Mouse (Mus musculus): Measurements from ENCODE around the gene Grik3. TPM values are rescaled to one million over a fixed set of nuclear protein-coding genes. Genes with fewer than 3 reads are reported as not detected.

Grik3 gene
- polyA plus RNA-seq, 1 experiment from 2014 or later = 3.3 TPM

DNA sequence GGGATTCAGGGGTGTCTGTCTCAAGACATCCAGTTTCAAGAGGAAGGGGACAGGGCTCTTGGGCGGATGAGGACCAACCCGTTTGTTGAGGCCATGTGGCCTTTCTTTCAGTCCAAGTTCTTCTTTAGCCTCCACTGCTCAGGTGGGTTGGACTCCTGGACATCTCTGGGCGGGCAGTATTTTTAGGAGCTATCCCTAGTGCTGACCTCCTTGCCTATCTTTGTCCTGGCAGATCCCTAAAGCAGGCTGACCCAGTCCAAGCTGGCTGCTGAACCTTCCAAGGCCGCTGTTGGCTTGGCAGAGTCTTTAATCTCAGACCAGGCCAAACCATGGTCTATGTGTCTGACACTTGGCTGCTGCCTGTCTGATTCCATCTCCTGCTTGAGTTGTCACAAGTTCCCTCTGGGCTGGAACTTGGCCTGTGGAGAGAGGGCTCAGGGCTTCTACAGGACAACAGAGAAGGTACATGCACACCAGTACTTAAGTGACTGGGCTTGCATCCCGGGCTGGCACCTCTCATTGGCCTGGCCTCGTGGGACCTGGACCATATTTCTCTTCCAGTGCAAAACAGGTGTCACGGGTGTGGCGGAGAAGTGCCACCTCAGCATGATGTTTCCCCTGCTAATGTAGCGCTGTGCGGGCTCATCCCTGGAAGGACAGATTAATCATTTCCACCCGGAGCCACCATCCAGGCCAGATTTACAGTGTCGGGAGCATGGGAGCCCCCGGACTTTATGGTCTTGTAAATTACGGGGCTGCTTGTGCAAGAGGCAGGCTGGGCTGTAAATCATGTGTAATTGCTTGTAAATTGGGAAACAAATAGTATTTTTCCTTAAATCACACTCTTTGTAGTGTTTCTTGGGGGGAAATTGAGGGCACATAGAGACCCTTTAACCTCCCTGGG lies 66.2 kb downstream of the Grik3 start:
- Histone ChIP-seq H3K4me1 (peaks cover 32% of the 10 kb centered on the region; the same call in 1 of the 2 replicates), H3K27ac (no peak overlapping the region), H3K4me3 (no peak overlapping the region), H3K27me3 (replicated peaks) (no peaks in the 10 kb centered on the region), H3K9me3 (no peaks in the 10 kb centered on the region), H3K36me3 (no peaks in the 10 kb centered on the region), H3K4me2 (replicated peaks) (no peak overlapping the region), H3K9ac (no peak overlapping the region)
- WGBS = 35% methylated on average over 14 of the region's 14 CpGs
- ATAC-seq (ENCODE audit: low FRiP score, low read depth) = no peak

DNA sequence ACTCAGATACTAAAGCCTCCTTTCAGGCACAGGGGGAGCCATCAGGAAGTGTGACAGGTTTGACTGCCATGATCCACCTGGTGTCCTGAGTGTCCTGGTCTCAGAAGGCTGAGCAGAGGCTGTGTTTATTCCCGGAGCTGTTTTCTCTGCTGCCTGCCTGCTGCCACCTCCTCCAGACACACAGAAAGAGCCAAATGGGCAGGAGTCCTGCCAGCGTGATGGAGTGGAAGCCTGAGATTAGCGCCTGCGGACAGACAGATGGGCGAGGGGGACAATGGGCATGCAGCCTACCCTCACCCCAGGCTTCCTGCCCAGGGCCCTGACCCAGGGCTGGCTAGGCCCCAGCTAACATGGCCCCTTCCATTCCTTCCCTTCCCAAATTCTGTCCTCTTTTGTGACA lies 69.1 kb downstream of the Grik3 start:
- no peaks in the 10 kb centered on the region for H3K9me3 ChIP-seq
- no peaks in the 10 kb centered on the region for H3K27me3 ChIP-seq (replicated peaks)
- peaks cover 46% of the 10 kb centered on the region for H3K4me1 ChIP-seq
- WGBS = 59% methylated on average over 5 of the region's 5 CpGs
- no peak overlapping the region for H3K9ac ChIP-seq
- H3K4me2 ChIP-seq (replicated peaks) = no peak overlapping the region
- no peak for ATAC-seq (ENCODE audit: low FRiP score, low read depth)
- no peak overlapping the region for H3K27ac ChIP-seq
- H3K36me3 ChIP-seq = no peaks in the 10 kb centered on the region
- H3K4me3 ChIP-seq = no peak overlapping the region

DNA sequence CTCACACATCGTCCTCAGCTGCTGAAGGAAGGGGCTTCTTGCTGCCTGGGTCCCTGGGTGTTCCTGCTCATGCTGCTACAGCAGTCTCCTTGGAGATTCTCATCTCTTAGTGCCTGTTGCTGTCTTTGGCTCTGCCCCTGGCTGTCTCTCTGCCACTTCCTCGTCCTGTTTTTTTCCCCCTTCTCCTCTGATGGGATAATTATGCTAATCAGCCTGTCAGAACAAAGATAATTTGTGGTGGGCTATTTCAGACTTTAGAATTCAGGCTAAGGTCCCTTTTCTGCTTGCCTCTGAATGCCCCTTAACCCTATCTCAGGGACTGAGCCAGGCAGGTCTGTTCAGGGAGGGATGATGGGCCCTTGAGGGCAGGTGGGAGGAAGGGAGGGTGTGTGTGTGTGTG lies 70.3 kb downstream of the Grik3 start:
- 11% methylated on average over 2 of the region's 2 CpGs for WGBS
- ATAC-seq (ENCODE audit: low FRiP score, low read depth) = no peak
- H3K36me3 ChIP-seq = no peaks in the 10 kb centered on the region
- no peaks in the 10 kb centered on the region for H3K27me3 ChIP-seq (replicated peaks)
- no peak overlapping the region for H3K9ac ChIP-seq
- H3K4me2 ChIP-seq (replicated peaks) = no peak overlapping the region
- peaks cover 48% of the 10 kb centered on the region for H3K4me1 ChIP-seq
- no peaks in the 10 kb centered on the region for H3K9me3 ChIP-seq
- H3K27ac ChIP-seq = no peak overlapping the region
- no peak overlapping the region for H3K4me3 ChIP-seq

DNA sequence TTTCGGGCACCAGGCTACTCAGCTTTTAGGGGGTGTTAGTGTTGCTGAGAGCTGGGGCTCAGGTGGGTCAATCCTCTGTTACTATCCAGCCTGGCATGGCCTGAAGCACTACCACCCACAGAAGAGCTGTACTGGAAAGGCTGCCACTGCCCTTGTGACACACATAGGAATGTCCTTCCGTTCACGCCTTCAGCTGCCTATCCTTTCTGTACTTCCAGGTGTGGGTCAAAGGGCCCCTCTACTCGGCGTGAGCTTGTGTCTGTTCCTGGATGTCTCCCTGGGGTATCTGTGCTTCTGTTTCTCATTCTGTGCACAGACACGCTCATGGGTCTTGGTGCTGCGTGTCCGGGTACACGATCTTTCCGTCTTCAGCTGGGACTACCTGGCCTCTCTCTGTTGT lies 73.1 kb downstream of the Grik3 start:
- Histone ChIP-seq H3K36me3 (no peaks in the 10 kb centered on the region), H3K4me1 (peaks cover 40% of the 10 kb centered on the region), H3K4me2 (replicated peaks) (no peak overlapping the region), H3K4me3 (no peak overlapping the region), H3K9ac (no peak overlapping the region), H3K9me3 (no peaks in the 10 kb centered on the region), H3K27ac (no peak overlapping the region), H3K27me3 (replicated peaks) (no peaks in the 10 kb centered on the region)
- 83% methylated on average over 10 of the region's 10 CpGs for WGBS
- no peak for ATAC-seq (ENCODE audit: low FRiP score, low read depth)

DNA sequence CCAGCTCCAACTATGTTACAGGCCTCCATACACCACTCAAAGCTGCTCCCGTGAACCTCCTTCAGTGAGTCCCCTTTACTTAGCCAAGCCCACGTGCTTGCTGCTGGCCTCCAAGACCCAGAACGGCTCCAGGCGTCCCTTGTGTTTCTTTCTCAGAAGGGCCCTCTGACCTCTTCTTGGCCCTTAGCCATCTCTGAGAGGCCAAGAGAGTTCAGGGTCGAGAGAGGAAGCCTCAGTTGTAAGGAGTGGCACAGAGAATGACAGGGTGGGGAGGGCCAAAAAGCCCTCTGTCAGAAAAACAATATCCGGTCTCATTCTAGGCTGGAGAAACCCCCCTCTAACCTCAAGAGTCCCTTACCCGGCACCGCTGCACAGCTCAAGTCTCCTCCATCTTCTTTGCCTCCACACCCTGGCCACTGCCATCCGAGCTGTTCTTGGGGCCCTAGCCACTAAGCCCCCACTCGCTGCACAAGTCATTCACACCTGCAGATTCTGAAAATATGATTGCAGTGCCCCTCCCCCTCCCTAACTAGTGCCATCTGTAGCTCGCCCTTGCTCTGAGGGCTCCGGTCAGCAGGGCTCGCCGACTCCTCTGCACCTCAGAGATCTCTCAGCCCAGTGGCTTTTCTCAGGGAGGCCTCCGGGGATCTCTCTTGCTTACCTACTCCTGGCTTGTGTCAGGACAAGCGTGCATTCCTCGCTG lies 73.7 kb downstream of the Grik3 start:
- H3K9me3 ChIP-seq = no peaks in the 10 kb centered on the region
- H3K27ac ChIP-seq = no peak overlapping the region
- H3K9ac ChIP-seq = no peak overlapping the region
- peaks cover 40% of the 10 kb centered on the region for H3K4me1 ChIP-seq
- WGBS = 54% methylated on average over 17 of the region's 17 CpGs
- no peaks in the 10 kb centered on the region for H3K36me3 ChIP-seq
- H3K27me3 ChIP-seq (replicated peaks) = no peaks in the 10 kb centered on the region
- ATAC-seq (ENCODE audit: low FRiP score, low read depth) = no peak
- no peak overlapping the region for H3K4me3 ChIP-seq
- no peak overlapping the region for H3K4me2 ChIP-seq (replicated peaks)

DNA sequence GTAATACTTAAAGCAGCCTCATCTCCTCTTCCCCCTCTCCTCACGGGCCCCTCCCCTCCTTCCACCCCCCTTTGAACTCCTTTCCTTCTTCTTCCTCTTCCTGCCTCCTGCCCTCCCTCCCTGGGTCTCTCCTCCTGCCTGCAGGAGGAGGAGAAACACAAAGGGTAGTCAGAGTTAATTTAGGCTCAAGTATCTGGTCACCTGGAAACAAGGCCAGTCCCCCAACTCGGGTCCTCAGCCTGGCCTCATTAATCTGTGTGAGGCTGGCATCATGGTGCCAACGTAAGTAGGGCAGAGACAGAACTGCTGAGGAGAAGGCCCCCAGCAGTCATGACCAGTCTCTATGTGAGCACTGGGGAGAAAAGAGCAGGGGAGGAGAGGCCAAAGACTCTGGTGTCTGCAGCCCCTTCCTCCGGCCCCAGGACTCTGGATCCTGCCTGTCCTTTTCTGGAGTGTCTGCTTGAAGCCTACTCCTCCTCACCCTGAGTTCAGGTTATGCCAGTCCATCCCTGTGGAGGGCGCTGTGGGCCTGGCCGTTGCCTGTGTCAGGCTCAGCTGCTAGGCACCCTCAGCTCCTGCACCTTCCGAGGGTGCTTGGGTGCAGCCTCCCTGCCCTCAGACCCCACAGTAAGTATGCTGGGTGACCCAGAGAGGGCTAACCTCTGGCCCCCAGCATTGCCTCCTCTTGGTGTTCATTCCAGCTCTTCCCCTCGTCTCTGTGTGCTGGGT lies 75.4 kb downstream of the Grik3 start:
- H3K4me3 ChIP-seq = no peak overlapping the region
- no peak overlapping the region for H3K4me2 ChIP-seq (replicated peaks)
- 0 out of 2 replicates have a peak, but pooled peaks cover 4% of the 10 kb centered on the region for H3K27me3 ChIP-seq (replicated peaks)
- no peaks in the 10 kb centered on the region for H3K9me3 ChIP-seq
- 59% methylated on average over 7 of the region's 8 CpGs for WGBS
- H3K9ac ChIP-seq = no peak overlapping the region
- no peaks in the 10 kb centered on the region for H3K36me3 ChIP-seq
- ATAC-seq (ENCODE audit: low FRiP score, low read depth) = no peak
- H3K27ac ChIP-seq = no peak overlapping the region
- peaks cover 27% of the 10 kb centered on the region for H3K4me1 ChIP-seq

DNA sequence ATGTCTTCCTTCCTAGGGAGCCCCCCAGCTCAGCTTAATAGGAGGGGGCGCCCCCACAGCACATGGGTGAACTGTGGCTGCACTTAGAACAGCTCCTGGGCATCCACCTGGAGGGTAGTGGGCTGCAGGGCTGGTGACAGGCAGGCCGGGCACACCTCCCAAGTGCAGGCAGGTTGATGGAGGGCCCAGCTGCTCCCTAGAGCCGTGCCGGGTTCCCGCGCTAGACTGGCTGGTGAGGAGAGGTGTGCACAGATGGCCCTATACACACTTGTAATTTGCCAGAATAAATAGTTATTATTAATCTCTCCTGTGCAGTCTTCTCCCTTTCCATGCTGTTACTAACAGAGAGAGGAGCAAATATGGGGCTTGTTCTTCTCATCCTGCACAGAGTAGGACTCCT lies 77.7 kb downstream of the Grik3 start:
- Histone ChIP-seq H3K4me2 (replicated peaks) (no peak overlapping the region), H3K27me3 (replicated peaks) (0 out of 2 replicates have a peak, but pooled peaks cover 7% of the 10 kb centered on the region), H3K36me3 (no peaks in the 10 kb centered on the region), H3K4me1 (peaks cover 37% of the 10 kb centered on the region), H3K4me3 (no peak overlapping the region), H3K9ac (no peak overlapping the region), H3K27ac (no peak overlapping the region), H3K9me3 (no peaks in the 10 kb centered on the region)
- no peak for ATAC-seq (ENCODE audit: low FRiP score, low read depth)
- WGBS = 62% methylated on average over 6 of the region's 6 CpGs

DNA sequence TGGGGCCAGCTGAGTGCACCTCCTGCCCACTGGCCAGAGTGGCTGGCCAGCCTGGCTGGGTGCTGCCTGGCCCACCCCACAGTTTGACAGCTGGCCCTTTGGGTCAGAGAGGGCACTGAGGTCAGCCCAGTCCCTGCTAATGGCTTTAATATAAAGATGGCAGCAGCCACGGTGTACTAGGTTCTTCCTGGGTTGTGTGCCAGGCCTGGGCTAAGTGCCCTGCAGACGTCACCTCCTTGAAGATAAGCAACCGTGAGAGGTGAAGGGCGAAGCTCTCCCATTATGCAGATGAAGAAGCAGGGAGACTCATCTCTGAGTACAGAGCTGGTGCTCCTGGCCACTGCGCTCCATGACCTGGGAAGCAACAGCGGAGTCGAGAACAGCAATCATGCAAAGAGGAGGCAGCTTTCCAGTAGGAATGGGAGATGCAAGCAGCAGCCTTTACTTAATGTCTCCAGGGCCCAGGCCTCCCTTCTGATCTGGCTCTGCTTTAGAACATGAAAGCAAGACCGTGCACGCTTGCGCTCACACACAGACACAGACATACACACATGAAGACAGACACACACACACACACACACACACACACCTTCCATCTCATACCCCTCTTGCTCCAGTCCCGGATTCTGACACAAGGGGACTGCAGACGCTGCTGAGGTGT lies 81.3 kb downstream of the Grik3 start:
- H3K27me3 ChIP-seq (replicated peaks) = peaks cover 7% of the 10 kb centered on the region; the same call in 1 of the 2 replicates
- H3K4me1 ChIP-seq = peaks cover 14% of the 10 kb centered on the region
- H3K4me3 ChIP-seq = no peak overlapping the region
- H3K4me2 ChIP-seq (replicated peaks) = no peak overlapping the region
- no peaks in the 10 kb centered on the region for H3K36me3 ChIP-seq
- WGBS = 42% methylated on average over 12 of the region's 12 CpGs
- no peak overlapping the region for H3K9ac ChIP-seq
- H3K27ac ChIP-seq = no peak overlapping the region
- no peaks in the 10 kb centered on the region for H3K9me3 ChIP-seq
- ATAC-seq (ENCODE audit: low FRiP score, low read depth) = no peak

DNA sequence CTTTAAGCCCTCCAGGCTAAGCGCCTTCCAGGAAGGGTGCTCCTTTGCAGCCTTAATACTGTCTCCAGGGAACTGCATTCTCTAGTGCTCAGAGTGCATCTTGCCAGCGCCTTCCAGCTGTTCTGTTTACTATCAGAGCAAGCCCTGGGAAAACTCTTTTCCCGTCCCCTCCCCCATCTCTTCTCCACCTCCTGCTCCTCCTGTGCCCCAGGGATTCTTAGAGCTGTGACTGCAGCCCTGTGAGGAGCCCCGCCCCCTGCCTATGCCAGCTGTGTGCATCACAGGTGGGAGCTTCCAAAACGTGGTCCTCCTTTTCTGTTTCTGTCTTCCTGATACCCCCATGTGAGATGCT lies 81.8 kb downstream of the Grik3 start:
- H3K4me3 ChIP-seq = no peak overlapping the region
- H3K4me1 ChIP-seq = peaks cover 14% of the 10 kb centered on the region
- no peak overlapping the region for H3K4me2 ChIP-seq (replicated peaks)
- no peak for ATAC-seq (ENCODE audit: low FRiP score, low read depth)
- WGBS = 7% methylated on average over 5 of the region's 5 CpGs
- H3K9ac ChIP-seq = no peak overlapping the region
- H3K27ac ChIP-seq = no peak overlapping the region
- no peaks in the 10 kb centered on the region for H3K36me3 ChIP-seq
- H3K27me3 ChIP-seq (replicated peaks) = peaks cover 7% of the 10 kb centered on the region; the same call in 1 of the 2 replicates
- H3K9me3 ChIP-seq = no peaks in the 10 kb centered on the region

DNA sequence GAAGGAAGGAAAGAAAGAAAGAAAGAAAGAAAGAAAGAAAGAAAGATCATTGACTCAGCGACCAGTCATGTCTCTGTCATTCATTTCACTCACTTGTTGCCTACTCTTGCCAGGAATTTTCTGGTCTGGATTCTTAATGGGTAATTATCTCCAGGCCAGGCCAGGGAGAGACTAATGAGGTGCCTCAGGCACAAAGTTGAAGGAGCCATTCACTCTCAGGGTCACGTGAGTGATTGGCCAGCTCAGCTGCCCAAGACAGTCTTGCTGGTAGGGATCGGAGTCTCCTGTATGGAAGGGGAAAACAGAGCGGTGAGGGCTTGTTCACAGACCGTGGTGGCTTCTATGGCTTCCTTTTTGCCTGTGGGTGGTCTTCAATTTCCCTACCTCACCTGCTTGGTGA lies 82.5 kb downstream of the Grik3 start:
- Histone ChIP-seq H3K36me3 (no peaks in the 10 kb centered on the region), H3K4me2 (replicated peaks) (no peak overlapping the region), H3K9ac (no peak overlapping the region), H3K4me3 (no peak overlapping the region), H3K9me3 (no peaks in the 10 kb centered on the region), H3K4me1 (peaks cover 14% of the 10 kb centered on the region), H3K27me3 (replicated peaks) (peaks cover 7% of the 10 kb centered on the region; the same call in 1 of the 2 replicates), H3K27ac (no peak overlapping the region)
- WGBS = 28% methylated on average over 5 of the region's 5 CpGs
- no peak for ATAC-seq (ENCODE audit: low FRiP score, low read depth)

DNA sequence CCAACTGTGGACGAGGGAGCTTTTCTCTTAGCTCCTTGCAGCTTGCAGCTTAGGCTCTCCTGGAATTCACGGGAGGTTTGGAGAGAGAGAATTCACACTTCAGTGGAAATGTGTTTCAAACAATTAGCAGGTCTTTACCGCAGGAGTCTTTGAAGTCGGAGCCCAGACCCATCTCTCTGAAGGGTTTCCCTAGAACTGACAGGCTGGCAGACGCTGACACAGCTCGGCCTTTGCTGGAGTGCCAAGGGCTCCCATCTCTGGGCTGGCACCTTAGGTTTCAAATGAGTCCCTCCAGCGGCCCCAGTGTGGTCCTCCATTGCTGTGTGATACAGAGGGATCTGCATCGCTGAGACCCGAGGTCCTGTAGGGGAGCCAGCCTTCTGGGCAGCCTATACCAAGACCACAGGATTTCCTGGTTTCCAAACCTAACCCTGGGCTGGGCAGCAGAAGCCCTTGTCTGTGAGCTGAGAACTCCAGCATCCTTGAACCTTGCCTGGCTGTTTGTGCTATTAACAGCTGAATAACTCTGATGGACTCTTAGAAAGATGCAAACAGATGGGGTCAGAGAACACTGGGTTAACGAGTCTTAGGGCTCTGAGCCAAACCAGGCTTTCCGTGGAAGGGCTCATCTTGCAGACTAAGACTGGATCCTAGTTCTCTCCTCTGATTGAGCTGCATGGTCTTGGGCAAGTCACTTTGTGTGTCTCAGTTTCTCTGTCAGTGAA lies 83.6 kb downstream of the Grik3 start:
- no peak for ATAC-seq (ENCODE audit: low FRiP score, low read depth)
- Histone ChIP-seq H3K27me3 (replicated peaks) (peaks cover 7% of the 10 kb centered on the region; the same call in 1 of the 2 replicates), H3K9ac (no peak overlapping the region), H3K4me3 (no peak overlapping the region), H3K4me1 (peaks cover 14% of the 10 kb centered on the region), H3K36me3 (no peaks in the 10 kb centered on the region), H3K27ac (no peak overlapping the region), H3K9me3 (no peaks in the 10 kb centered on the region), H3K4me2 (replicated peaks) (no peak overlapping the region)
- WGBS = 21% methylated on average over 11 of the region's 11 CpGs
